Mouse (Mus musculus) left cerebral cortex, postnatal 36 days (tissue): ENCODE measurements around the gene Pafah1b2. TPM values are rescaled to one million over a fixed set of nuclear protein-coding genes. Genes with fewer than 3 reads are reported as not detected.

Experiments used
- DNase-seq, 2 experiments: peaks; one replicate each; pipeline ENCODE4 v3.0.0; 2021 to 2022; ENCODE audit warnings: low spot score in 2 of 2, mixed read lengths in 1 of 2
- intact Hi-C: fragments of 180-260 bp; cut with DNase I; formaldehyde crosslinking; loops from one replicate; pipeline ENCODE4 v1.15.1; 2025
- total RNA-seq, 2 experiments: library from RNA; stranded (reverse); gene quantifications; 2 replicates each; pipeline ENCODE4 v1.2.3; 2021

The Pafah1b2 gene
- total RNA-seq, 2 experiments from 2014 or later, result 210 to 220 TPM

GRCm38 (mm10) chr9:45946182-45946871 lies 66.2 kb downstream of the Pafah1b2 start:
- intact Hi-C loops, result no loop called here
- no peak for DNase-seq

GRCm38 (mm10) chr9:45945721-45946120 lies 66.8 kb downstream of the Pafah1b2 start:
- intact Hi-C loops, result no loop called here
- DNase-seq, result no peak

GRCm38 (mm10) chr9:45944506-45945400 lies 67.7 kb downstream of the Pafah1b2 start:
- DNase-seq, result no peak
- intact Hi-C loops, result no loop called here

- no peak for DNase-seq
- intact Hi-C loops, result no loop called here
Measured at GRCm38 (mm10) chr9:45943628-45944505, 68.6 kb downstream of the Pafah1b2 start.

- intact Hi-C loops, result no loop called here
Measured at GRCm38 (mm10) chr9:45942916-45943315, 69.6 kb downstream of the Pafah1b2 start.

GRCm38 (mm10) chr9:45942464-45942863 lies 70.0 kb downstream of the Pafah1b2 start:
- intact Hi-C loops, result no loop called here
- DNase-seq, result no peak

More at GRCm38 (mm10) chr9:45942916-45943315, 69.6 kb downstream of the Pafah1b2 start:
- no peak for DNase-seq

GRCm38 (mm10) chr9:45941329-45941888 lies 71.1 kb downstream of the Pafah1b2 start:
- intact Hi-C loops, result no loop called here
- DNase-seq, result no peak

GRCm38 (mm10) chr9:45939794-45940193 lies 72.7 kb downstream of the Pafah1b2 start:
- intact Hi-C loops, result no loop called here
- no peak for DNase-seq

- DNase-seq, result no peak
- intact Hi-C loops, result no loop called here
Measured at GRCm38 (mm10) chr9:45938952-45939637, 73.4 kb downstream of the Pafah1b2 start.

- no peak for DNase-seq
Measured at GRCm38 (mm10) chr9:45938088-45938487, 74.4 kb downstream of the Pafah1b2 start.

GRCm38 (mm10) chr9:45936883-45937282 lies 75.6 kb downstream of the Pafah1b2 start:
- peak; percentile 27 to 39 for DNase-seq
- intact Hi-C loops, result no loop called here

More at GRCm38 (mm10) chr9:45938088-45938487, 74.4 kb downstream of the Pafah1b2 start:
- intact Hi-C loops, result no loop called here

- intact Hi-C loops, result no loop called here
- no peak for DNase-seq
Measured at GRCm38 (mm10) chr9:45935628-45936210, 76.8 kb downstream of the Pafah1b2 start, which contains the start of gene Tagln. Tagln (minus strand) TSS chr9:45936058.

GRCm38 (mm10) chr9:45932571-45933415 lies 79.7 kb downstream of the Pafah1b2 start:
- DNase-seq, result peak; percentile 35 to 49
- intact Hi-C loops, result no loop called here

- intact Hi-C loops, result no loop called here
- DNase-seq, result no peak
Measured at GRCm38 (mm10) chr9:45931958-45932357, 80.5 kb downstream of the Pafah1b2 start.

GRCm38 (mm10) chr9:45929285-45929684 lies 83.2 kb downstream of the Pafah1b2 start:
- intact Hi-C loops, result no loop called here
- no peak for DNase-seq

GRCm38 (mm10) chr9:45919895-45920294 lies 92.6 kb downstream of the Pafah1b2 start:
- DNase-seq, result no peak
- intact Hi-C loops, result no loop called here
